Mouse (Mus musculus) activated CD4-positive, CD25-positive, alpha-beta regulatory T cell (primary cell): ENCODE measurements around the gene Uhrf1bp1. TPM values are rescaled to one million over a fixed set of nuclear protein-coding genes. Genes with fewer than 3 reads are reported as not detected.

Experiments
- polyA plus RNA-seq, 2 experiments: library from polyadenylated mRNA; unstranded; fragments of 100-300 nt; shearing (Covaris generic); gene quantifications; one replicate each; pipeline ENCODE4 v1.2.1; 2017

Gene Uhrf1bp1
- 1 to 10 TPM; 1.1 to 2.5 TPM for polyA plus RNA-seq

GRCm38 (mm10) chr17:27856265-27856797, at the start of gene Uhrf1bp1:
Uhrf1bp1 (plus strand) TSS chr17:27856441.

DNA sequence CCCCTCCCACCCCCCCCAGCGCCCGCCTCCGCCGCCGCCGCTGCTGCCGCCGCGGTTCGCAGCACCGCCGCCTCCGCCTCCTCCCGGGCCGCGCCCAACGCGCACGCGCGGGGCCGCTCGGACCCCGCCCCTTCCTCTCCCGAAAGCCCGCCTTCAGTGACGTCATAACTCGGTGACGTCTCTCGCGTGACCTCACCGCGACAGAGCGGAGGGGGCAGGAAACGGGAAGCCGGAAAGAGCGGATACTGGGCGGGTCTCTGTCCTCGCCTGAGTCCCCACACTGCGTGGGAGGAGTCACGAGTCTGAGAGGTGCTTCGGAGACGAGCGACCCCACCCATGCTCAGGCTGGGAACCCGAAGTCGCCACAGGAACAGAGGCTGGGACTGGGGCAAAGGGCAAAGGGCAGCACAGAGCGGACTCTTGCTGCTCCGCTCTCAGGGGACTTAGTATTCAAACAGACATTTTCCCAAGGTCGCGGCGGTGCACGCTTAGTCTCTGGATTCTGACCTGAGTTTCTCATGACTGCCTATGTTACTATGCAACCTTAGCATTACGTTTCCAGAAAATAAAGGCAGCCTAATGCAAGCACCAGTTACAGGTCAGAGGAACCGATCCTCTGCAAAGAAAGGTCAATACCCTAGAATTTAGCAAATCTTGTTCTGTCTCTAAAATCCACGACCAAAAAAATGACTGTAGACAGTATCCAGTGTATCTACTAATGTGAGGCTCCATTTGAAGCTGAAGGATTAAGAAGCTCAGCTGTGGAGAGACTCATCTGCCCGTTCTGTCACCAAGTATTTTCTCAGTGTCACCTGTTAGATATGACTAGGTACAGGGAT, 35.5 kb upstream of the Uhrf1bp1 start, which contains the start of gene D17Wsu92e:
Gene D17Wsu92e (minus strand): TSS at position 81 of the 839 bp plus-strand sequence.

GRCm38 (mm10) chr17:27837850-27838249, 18.4 kb upstream of the Uhrf1bp1 start, which contains the start of gene Snrpc:
Snrpc (plus strand) TSS chr17:27838150.

DNA sequence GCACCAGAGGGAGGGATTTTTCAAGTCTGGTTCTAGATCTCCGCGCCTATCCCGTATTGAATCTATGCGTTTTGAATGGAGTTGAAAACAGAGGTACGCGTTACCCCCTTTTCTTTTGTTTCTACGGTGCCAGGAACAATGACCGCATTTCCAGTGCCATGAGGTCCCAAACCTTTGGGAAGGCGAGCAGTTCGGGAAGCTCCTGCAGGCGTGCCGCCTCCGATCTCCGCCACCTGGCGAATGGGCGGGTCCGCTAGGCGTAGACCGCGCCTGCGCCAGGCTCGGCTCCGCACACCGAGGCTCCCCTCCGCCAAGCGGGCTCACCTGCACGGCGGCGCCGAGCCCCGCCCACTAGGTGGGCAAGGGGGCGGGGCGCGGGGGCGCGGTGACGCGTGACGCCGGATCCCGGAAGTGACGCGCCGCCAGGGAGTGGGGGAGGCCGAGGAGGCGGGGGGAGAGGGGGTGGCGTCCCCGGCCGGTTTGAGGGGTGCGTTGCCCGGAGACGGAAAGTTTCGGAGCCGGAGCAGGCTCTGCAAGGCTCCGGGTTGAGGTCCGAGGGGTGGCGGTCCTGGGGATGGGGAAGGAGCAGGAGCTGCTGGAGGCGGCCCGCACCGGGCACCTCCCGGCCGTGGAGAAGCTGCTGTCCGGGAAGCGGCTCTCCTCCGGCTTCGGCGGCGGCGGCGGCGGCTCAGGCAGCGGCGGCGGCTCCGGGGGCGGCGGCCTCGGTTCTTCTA, 52.8 kb downstream of the Uhrf1bp1 start, which contains the start of gene Anks1:
Gene Anks1 (plus strand): TSS at position 419 of the 734 bp plus-strand sequence.

DNA sequence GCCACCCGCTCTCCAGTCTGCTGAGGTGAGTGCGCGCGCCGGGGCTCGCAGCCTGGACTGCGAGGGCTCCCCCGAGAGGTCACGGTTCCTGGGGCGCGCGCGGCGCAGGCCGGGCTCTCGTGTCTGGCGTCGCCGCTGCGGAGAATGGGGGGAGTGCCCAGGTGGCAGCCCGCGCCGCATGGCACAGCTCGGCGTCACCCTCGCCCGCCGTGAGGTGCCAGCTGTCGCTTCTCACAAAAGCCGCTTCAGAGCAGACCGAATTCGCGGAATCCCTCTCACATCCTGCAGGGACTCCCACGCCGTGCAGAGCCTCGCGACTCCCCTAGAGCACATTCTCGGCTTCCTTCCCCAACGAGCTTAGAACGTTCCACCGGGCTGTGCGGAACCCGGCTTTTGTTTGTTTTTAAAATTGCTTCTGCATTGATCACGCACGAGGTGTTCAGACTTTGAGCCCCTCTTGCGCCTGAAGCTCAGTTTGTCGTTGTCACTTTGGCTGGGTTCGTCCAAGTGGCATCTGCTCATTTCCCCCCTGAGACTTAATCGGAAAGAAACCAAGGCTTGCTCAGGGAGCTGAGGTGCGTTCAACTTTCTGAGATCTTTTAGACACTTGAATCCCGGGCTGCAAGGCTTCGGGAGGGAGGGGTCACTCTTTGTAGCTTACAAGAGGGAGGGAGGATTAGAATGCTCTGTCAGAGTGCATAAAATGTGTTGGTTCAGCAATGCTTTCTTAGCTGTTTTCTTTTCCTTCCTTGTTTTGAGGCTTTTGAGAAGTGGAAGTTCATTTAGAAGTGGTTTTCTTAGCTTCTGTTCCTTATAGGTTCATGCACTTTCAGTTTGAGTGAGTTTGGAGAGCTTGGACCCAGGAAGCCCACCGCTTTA, 53.6 kb downstream of the Uhrf1bp1 start, which contains the start of gene Taf11:
Gene Taf11 (minus strand): TSS at position 223 of the 879 bp plus-strand sequence.

Other genes with a start within 250 kb of the Uhrf1bp1 start
- 10 to 100 TPM; 60.3 to 68.8 TPM for gene Nudt3, start 232.9 kb upstream of the Uhrf1bp1 start, polyA plus RNA-seq
- not detected for gene RPS10-NUDT3, start 221.2 kb upstream of the Uhrf1bp1 start, polyA plus RNA-seq
- 1,000 to 10,000 TPM in 1 of 2 experiments, 100 to 1,000 TPM in 1; 907 to 1,598 TPM for gene Rps10, start 219.8 kb upstream of the Uhrf1bp1 start, polyA plus RNA-seq
- gene Pacsin1, start 200.9 kb upstream of the Uhrf1bp1 start, polyA plus RNA-seq, result 10 to 100 TPM; 34.6 to 81.2 TPM
- gene Spdef, start 127.5 kb upstream of the Uhrf1bp1 start, polyA plus RNA-seq, result under 1 TPM in 1 of 2 experiments, not detected in 1; 0.28 TPM
- 10 to 100 TPM; 34.3 to 38.3 TPM for gene D17Wsu92e, start 35.8 kb upstream of the Uhrf1bp1 start, polyA plus RNA-seq
- 100 to 1,000 TPM; 217 to 238 TPM for gene Snrpc, start 18.3 kb upstream of the Uhrf1bp1 start, polyA plus RNA-seq
- gene Anks1, start 52.9 kb downstream of the Uhrf1bp1 start, polyA plus RNA-seq, result 10 to 100 TPM; 10.7 to 12.5 TPM
- 10 to 100 TPM; 45.7 to 50.0 TPM for gene Taf11, start 53.4 kb downstream of the Uhrf1bp1 start, polyA plus RNA-seq
- gene Tcp11, start 224.2 kb downstream of the Uhrf1bp1 start, polyA plus RNA-seq, result under 1 TPM in 1 of 2 experiments, not detected in 1; 0.87 TPM